Mouse (Mus musculus): Measurements from ENCODE around the gene Slc44a4.
"Not testable (repeated sequence)": the region's sequence is repeated elsewhere in the genome, so short reads cannot be mapped to it uniquely, and the experiment has no call there.

Slc44a4 gene

GRCm38 (mm10) chr17:34944362-34944761, 30.1 kb downstream of the Slc44a4 start:
- no peak for DNase-seq

GRCm38 (mm10) chr17:34946486-34947140, 32.3 kb downstream of the Slc44a4 start:
- peak; percentile 50 for DNase-seq

- peak; percentile 61 for DNase-seq
Observed at GRCm38 (mm10) chr17:34947606-34948005, 33.3 kb downstream of the Slc44a4 start.

DNA sequence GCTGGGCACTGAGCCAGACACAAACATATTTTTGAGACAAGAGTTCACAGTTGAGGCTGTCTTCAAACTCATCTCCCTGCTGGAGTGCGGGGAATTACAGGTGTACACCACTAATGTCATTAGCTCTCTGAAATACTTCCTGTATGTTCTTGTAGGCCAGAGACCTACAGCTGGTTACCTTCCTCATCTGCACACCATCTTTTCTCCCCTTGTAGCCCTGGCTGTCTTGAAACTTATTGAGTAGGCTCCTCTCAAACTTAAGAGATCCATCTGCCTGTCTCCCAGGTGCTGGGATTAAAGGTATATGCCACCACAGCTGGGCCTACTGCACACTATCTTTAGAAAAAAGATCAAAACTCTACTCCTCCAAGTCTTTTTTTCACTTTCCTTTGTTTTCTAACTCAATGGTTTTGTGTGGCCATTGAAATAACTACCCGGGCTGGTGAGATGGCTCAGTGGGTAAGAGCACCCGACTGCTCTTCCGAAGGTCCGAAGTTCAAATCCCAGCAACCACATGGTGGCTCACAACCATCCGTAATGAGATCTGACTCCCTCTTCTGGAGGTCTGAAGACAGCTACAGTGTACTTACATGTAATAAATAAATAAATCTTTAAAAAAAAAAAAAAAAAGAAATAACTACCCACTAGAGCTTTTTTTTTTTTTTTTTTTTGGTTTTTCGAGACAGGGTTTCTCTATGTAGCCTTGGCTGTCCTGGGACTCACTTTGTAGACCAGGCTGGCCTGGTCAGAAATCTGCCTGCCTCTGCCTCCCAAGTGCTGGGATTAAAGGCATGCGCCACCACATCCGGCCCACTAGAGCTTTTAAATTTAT, 34.7 kb downstream of the Slc44a4 start:
- not testable (repeated sequence) for DNase-seq

DNA sequence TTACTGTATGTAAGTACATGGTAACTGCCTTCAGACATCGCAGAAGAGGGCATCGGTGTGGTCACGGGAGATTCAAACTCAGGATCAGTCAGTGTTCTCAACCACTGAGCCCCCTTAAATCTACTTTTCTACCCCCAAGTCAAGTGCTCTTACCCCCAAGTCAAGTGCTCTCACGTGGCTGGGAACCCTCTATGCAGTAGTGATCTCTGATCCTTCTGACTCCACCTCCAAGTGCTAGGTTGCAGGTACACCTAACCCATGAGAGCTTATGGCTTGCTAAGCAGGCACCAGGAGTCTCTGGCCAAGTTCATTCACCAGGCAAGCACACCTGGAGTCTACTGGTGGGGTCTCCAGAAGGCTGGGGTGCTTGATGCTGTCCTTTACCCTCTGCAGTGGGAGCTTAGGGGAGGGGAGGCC, 35.3 kb downstream of the Slc44a4 start:
- no peak for DNase-seq

DNA sequence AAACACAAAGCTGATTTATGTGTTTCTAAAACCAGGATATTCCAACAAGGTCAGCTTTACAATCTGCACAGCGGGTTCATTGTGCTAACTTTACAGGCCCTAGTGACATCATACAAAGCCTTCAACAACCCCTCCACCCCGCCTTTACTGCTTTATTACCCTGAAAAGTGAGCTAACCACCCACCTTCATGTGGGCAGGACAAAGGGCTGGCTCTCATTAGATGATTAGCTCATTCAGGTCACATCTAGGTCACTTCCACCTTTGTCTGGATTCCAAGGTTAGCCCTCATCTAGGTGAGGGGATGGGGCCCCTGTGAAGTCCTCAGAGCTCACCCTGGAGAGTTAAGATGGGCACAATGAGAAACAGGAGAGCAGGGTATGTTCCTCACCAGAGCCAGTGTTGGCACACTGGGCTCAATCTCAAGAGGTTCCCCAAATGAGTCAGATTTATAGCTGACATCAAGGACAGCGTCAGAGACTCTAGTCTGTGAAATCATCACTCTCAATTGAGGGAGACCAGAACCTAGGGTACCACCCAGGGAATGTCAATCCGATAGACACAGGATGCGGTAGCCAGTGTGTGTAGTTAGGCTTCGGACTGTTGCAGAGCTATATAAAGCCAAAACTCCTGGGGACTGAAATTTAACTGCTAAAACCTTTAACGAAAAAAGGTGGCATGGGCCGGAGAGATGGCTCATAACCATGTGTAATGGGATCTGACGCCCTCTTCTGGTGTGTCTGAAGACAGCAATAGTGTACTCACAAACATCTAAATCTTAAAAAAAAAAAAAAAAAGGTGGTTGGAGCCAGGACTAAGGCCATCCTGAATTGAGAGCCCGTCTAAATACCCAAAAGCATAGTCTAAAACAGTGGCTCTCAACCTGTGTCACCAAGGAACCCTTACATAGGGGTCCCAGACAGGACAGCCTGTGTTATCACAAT, 36.5 kb downstream of the Slc44a4 start:
- no peak for DNase-seq

- DNase-seq = no peak
Observed at GRCm38 (mm10) chr17:34951636-34952377, 37.5 kb downstream of the Slc44a4 start.

- peak; percentile 82 for DNase-seq
Observed at GRCm38 (mm10) chr17:34952378-34953040, 38.2 kb downstream of the Slc44a4 start.

DNA sequence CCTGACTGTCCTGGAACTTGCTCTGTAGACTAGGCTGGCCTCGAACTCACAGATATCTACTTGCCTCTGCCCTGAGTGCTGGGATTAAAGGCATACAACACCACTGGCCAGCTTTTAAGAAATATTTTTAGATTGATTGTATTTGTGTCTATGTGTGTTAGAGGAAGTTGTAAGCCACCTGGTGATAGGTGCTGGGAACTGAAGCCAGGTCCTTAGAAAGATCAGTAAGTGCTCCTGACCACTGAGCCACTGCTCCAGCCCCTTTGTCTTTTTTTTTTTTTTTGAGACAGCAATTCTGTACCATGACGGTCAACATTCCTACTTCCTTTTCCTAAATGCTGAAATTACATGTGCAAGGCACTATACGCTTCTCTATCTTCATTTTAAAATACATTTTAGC, 39.0 kb downstream of the Slc44a4 start:
- DNase-seq = no peak

GRCm38 (mm10) chr17:34953904-34954303, 39.6 kb downstream of the Slc44a4 start:
- DNase-seq = no peak

- DNase-seq = no peak
Observed at GRCm38 (mm10) chr17:34954831-34955230, 40.6 kb downstream of the Slc44a4 start.

- no peak for DNase-seq
Observed at GRCm38 (mm10) chr17:34955884-34956283, 41.6 kb downstream of the Slc44a4 start.

GRCm38 (mm10) chr17:34956340-34956739, 42.1 kb downstream of the Slc44a4 start:
- no peak for DNase-seq

- DNase-seq = not testable (repeated sequence)
Observed at GRCm38 (mm10) chr17:34957291-34957690, 43.0 kb downstream of the Slc44a4 start.

- not testable (repeated sequence) for DNase-seq
Observed at GRCm38 (mm10) chr17:34957966-34958365, 43.7 kb downstream of the Slc44a4 start.

DNA sequence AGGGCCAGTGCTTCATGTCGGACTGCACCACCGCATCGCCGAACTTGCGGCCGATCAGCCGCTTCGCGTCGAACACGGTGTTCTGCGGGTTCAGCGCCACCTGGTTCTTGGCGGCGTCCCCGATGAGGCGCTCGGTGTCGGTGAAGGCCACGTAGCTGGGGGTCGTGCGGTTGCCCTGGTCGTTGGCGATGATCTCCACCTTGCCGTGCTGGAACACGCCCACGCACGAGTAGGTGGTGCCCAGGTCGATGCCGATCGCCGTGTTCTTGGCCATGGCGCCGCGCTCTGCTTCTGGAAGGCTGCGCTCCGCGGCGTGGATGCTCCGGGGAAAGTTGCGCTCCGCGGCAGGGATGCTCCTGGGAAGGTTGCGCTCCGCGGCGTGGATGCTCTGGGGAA, 44.5 kb downstream of the Slc44a4 start:
- not testable (repeated sequence) for DNase-seq

DNA sequence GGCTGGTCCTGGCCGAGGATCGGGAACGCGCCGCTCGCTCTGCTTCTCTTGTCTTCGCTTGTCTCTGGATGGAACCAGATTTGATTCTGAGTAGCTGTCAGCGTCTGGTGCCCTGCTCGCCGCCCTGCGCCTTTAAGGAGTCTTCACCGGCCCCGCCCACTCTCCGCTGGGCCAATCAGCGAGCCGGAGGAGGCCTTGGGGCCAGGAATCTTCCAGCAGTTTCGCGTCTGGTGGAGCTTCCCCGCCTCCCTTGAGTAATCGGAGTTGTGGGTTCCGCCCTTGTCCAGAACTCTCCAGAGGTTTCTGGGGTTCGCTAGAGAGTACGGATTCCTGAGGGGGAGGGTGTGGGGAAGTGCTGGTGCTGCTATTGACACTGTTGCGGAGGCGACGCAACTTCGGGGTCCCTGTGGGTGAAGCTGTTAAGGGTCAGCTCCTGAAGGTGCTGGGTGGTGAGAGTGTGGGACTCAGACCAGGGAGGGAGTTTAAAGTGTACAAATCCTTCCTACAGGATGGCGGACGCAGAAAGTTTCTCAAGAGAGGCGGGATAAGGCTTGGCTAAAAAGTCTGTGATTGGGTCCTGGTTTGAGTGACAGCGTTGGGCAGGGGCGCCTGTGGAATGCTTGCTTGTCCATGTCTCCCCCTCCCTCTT, 45.0 kb downstream of the Slc44a4 start, which contains the start of gene Hspa1b:
Gene Hspa1b (minus strand): TSS at position 109 of the 649 bp plus-strand sequence.
- peak; percentile 94 for DNase-seq

DNA sequence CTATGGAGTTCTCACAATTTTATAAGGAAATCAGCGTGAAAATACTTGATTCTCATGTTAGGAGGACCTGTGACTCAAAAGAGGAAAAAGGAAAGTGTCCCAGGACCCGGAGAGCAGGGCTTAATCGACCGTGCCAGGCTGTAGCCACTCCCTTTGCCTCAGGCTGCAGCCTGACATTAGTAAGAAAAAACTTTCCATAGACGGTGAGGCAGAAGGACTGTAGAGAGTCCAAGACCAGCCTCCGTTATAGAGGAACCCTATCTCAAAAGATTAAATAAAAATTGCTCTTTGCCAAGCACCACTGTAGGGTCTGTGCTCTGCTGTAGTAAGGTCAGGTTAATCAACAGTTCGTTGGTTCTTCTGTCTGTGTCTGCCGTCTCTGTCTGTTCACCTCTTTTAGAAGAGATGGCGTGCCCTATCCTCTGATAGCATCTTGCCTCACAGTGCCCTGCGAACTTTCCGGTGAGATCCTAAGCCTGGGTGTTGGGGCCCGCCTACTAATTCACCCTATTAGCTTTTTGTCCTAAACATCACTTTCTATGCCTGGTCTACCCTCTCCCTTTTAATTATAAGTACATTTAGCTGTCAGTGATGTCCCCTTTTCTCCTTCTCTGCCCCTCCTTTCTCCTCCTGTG, 45.7 kb downstream of the Slc44a4 start:
- peak; percentile 76 for DNase-seq

- no peak for DNase-seq
Observed at GRCm38 (mm10) chr17:34960702-34961493, 46.6 kb downstream of the Slc44a4 start.

- no peak for DNase-seq
Observed at GRCm38 (mm10) chr17:34962125-34962524, 47.9 kb downstream of the Slc44a4 start.
